16 mouse cellular contexts compared by ENCODE assay signal in genomic region chr2:135854059-135854458, GRCm38 (mm10).
"Had no signal": no experiment of that assay in that cellular context is flagged by ENCODE, and none has a peak within 500 bp of the region (broad histone marks: within the 10 kb centered on the region; RNA-seq: fewer than 3 reads in every experiment).

No protein-coding gene starts in this region.

- H3K4me1 ChIP-seq: lung, embryonic 15.5 days had no signal

- H3K9me3 ChIP-seq: limb, embryonic 12.5 days; lung, embryonic 15.5 days; midbrain, embryonic 12.5 days; neural tube, embryonic 13.5 days had no signal

- H3K36me3 ChIP-seq: limb, embryonic 12.5 days; lung, embryonic 15.5 days; midbrain, embryonic 12.5 days; neural tube, embryonic 13.5 days had no signal

- H3K4me2 ChIP-seq: limb, embryonic 12.5 days; lung, embryonic 15.5 days; midbrain, embryonic 12.5 days; neural tube, embryonic 13.5 days had no signal

- H3K27me3 ChIP-seq: limb, embryonic 12.5 days; lung, embryonic 15.5 days; midbrain, embryonic 12.5 days; neural tube, embryonic 13.5 days had no signal

- DNase-seq: kidney, adult 11 months; kidney, postnatal 36 days; layer of hippocampus, adult 9-11 months; layer of hippocampus, postnatal 36 days; liver; lung, postnatal 14 days; right cerebral cortex, postnatal 14 days; thymus, adult 2 months; thymus, postnatal 25 days had no signal

- ATAC-seq: midbrain, embryonic 16.5 days had no signal

- H3K27ac ChIP-seq: kidney, postnatal 0 days; limb, embryonic 12.5 days; lung, embryonic 15.5 days; macrophage; midbrain, embryonic 12.5 days; neural tube, embryonic 13.5 days had no signal

- H3K9ac ChIP-seq: limb, embryonic 12.5 days; lung, embryonic 15.5 days; midbrain, embryonic 12.5 days; neural tube, embryonic 13.5 days had no signal

- H3K4me3 ChIP-seq: limb, embryonic 12.5 days; lung, embryonic 15.5 days; midbrain, embryonic 12.5 days; neural tube, embryonic 13.5 days had no signal
